Mouse (Mus musculus): Measurements from ENCODE around the gene Igsf9. TPM values are rescaled to one million over a fixed set of nuclear protein-coding genes. Genes with fewer than 3 reads are reported as not detected.

Gene Igsf9
- total and polyA plus RNA-seq, 2 experiments from 2014 or later: 13.5 to 33.0 TPM

DNA sequence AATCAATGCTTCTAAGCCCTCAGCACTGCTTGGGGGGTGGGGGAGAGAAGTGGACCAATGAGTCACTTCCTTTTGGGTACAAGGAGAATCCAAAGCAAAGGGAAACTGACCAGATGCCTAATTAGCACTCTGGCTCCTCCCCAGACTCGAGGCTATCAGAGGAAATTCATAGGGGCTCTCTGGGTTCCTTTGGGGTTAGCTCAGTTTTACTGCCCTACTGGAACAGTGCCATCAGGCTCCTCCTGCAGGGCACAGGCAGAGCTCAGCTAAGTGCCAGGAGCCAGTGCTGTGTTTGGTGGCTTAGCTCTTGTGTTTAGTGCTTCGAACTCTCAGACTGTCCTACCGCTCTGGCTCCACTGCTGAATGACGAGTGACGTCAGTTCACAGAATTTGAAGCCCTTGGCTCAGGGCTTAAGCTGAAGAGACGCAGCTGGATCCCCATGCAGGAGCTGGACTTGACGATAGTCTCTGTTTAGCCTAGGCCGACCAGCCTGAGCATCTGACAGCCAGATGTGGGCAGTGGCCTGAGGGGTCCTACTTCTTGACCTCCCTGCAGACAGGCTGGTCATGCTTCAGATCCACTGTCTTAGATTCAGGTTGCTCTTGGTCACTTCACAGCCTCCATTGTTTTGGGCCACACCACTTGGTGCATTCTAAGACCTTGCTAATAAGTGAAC, 49.1 kb downstream of the Igsf9 start:
- H3K9me3 ChIP-seq (ENCODE audit: low read length): no peaks in the 10 kb centered on the region
- DNase-seq (ENCODE audit: low spot score): no peak
- no peak for TF ChIP-seq CTCF (IDR thresholded peaks at IDR 0.05; ENCODE audit: low read depth)
- no peak for ATAC-seq
- no peak overlapping the region for H3K4me2 ChIP-seq (ENCODE audit: low read depth, low read length)
- no peaks in the 10 kb centered on the region for H3K36me3 ChIP-seq (ENCODE audit: insufficient read depth, low read length)
- no peak overlapping the region for H3K4me3 ChIP-seq (ENCODE audit: low read length)
- no peak overlapping the region for H3K9ac ChIP-seq (replicated peaks; ENCODE audit: low read length)
- H3K27me3 ChIP-seq (ENCODE audit: insufficient read depth, low read length): no peaks in the 10 kb centered on the region
- 0 out of 2 replicates have a peak, but pooled peaks cover 8% of the 10 kb centered on the region for H3K4me1 ChIP-seq (ENCODE audit: insufficient read depth, low read length)
- WGBS: 38% methylated on average over 8 of the region's 8 CpGs
- no peak overlapping the region for H3K27ac ChIP-seq

DNA sequence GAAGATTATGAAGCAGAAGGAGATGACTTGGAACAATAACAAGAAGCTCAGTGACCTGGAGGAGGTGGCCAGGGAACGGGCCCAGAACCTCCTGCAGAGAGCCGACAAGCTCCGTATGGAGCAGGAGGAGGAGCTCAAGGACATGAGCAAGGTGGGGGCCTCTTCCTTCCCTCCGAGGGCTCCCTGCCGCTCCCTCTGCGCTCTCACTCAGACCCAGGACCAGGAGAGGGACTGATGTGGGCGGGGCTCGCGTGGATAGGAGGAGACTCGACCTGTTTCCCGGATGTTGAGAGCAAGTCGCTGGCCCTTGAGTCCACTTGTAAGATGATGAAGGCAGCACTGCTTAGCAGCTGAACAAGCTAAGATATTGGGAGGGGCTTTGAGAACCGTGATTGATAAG, 51.0 kb downstream of the Igsf9 start:
- Histone ChIP-seq H3K36me3 (ENCODE audit: insufficient read depth, low read length) (no peaks in the 10 kb centered on the region), H3K27me3 (ENCODE audit: insufficient read depth, low read length) (no peaks in the 10 kb centered on the region), H3K4me3 (ENCODE audit: low read length) (peak overlapping the region; percentile 11), H3K9me3 (ENCODE audit: low read length) (no peaks in the 10 kb centered on the region), H3K4me1 (ENCODE audit: insufficient read depth, low read length) (0 out of 2 replicates have a peak, but pooled peaks cover 8% of the 10 kb centered on the region), H3K27ac (no peak overlapping the region), H3K4me2 (ENCODE audit: low read depth, low read length) (peak overlapping the region; percentile 54), H3K9ac (replicated peaks; ENCODE audit: low read length) (peak overlapping the region; percentile 35; the same call in 1 of the 2 replicates)
- DNase-seq (ENCODE audit: low spot score) (peak; percentile 54), ATAC-seq (peak; percentile 57)
- WGBS: 6% methylated on average over 13 of the region's 13 CpGs
- no peak for TF ChIP-seq CTCF (IDR thresholded peaks at IDR 0.05; ENCODE audit: low read depth)

DNA sequence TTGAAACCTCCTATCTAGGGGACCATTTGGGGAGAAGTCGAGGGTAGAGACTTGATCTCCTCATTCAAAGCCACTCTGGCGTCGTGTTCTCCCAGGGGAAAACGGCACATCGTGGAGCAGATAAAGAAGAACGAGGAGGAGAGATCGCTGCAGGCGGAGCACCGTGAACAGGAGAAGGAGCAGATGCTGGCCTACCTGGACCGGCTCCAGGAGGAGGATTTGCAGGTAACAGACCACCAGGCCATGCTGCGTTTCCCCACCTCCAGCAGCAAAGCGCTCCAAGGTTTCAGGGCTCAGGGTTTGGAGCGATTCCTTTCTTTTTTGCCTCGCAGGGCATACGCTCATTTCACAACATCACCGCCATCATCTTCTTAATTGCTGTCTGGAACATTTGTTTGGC, 53.5 kb downstream of the Igsf9 start:
- H3K9me3 ChIP-seq (ENCODE audit: low read length): no peaks in the 10 kb centered on the region
- no peak overlapping the region for H3K4me2 ChIP-seq (ENCODE audit: low read depth, low read length)
- ATAC-seq (no peak), DNase-seq (ENCODE audit: low spot score) (no peak)
- no peak overlapping the region for H3K27ac ChIP-seq
- no peak for TF ChIP-seq CTCF (IDR thresholded peaks at IDR 0.05; ENCODE audit: low read depth)
- no peak overlapping the region for H3K4me3 ChIP-seq (ENCODE audit: low read length)
- H3K36me3 ChIP-seq (ENCODE audit: insufficient read depth, low read length): no peaks in the 10 kb centered on the region
- no peaks in the 10 kb centered on the region for H3K27me3 ChIP-seq (ENCODE audit: insufficient read depth, low read length)
- WGBS: 67% methylated on average over 16 of the region's 16 CpGs
- peaks cover 8% of the 10 kb centered on the region; the same call in 1 of the 2 replicates for H3K4me1 ChIP-seq (ENCODE audit: insufficient read depth, low read length)
- H3K9ac ChIP-seq (replicated peaks; ENCODE audit: low read length): no peak overlapping the region

DNA sequence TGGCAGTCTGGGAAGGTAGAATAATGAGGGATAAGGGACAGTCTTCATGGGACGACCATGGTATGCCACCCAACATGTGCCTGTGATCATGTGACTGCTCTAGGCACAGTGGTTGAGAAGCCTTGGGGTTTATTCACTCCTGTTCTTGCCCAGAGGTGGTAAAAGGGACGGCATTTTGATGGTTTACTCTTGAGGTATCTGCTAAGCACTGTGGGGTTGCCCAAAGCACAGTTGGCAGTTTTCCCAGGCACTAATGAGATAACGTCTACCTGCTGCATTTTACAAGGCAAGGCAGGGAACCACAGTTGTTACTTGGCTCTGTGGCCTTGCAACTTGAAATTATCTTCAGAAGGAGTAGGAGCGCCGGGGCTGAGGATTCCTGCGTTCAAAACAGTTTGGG, 58.2 kb downstream of the Igsf9 start:
- Histone ChIP-seq H3K4me3 (ENCODE audit: low read length) (no peak overlapping the region), H3K9ac (replicated peaks; ENCODE audit: low read length) (no peak overlapping the region)
- WGBS: 47% methylated on average over 6 of the region's 6 CpGs

DNA sequence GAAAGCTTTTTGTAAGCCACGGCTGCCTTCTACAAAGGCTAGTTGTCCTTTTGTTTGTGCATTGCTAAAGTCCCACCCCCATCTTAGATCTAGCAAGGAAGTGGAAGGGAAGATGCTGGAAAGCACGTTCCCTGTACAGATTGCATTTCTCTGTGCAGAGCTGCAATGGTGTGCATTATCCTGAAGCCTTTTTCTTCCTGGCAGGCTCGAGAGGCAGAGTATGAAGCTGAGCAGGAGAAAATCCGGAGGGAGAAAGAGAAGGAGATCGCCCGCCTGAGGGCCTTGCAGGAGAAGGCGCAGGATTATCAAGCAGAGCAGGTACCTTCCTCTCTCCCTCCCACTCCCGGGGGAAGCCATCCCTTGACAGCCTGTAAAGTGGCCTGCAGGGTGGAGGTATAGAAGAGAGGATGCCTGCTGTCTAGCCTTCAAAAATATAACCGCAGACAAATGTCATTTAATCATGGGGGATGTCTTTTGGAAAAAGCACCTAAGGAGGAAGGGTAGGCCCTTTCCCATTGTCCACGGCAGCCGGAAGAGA, 58.8 kb downstream of the Igsf9 start:
- Histone ChIP-seq H3K9ac (replicated peaks; ENCODE audit: low read length) (no peak overlapping the region), H3K4me3 (ENCODE audit: low read length) (no peak overlapping the region), H3K27ac (peak overlapping the region; percentile 65), H3K4me2 (ENCODE audit: low read depth, low read length) (no peak overlapping the region), H3K36me3 (ENCODE audit: insufficient read depth, low read length) (no peaks in the 10 kb centered on the region), H3K4me1 (ENCODE audit: insufficient read depth, low read length) (no peaks in the 10 kb centered on the region; the same call in 1 of the 2 replicates), H3K27me3 (ENCODE audit: insufficient read depth, low read length) (no peaks in the 10 kb centered on the region), H3K9me3 (ENCODE audit: low read length) (no peaks in the 10 kb centered on the region)
- 43% methylated on average over 11 of the region's 11 CpGs for WGBS
- ATAC-seq (peak; percentile 45; the same call in 1 of the 2 replicates), DNase-seq (ENCODE audit: low spot score) (no peak)
- no peak for TF ChIP-seq CTCF (IDR thresholded peaks at IDR 0.05; ENCODE audit: low read depth)

More for the DNA sequence above, 58.2 kb downstream of the Igsf9 start:
- H3K36me3 ChIP-seq (ENCODE audit: insufficient read depth, low read length): no peaks in the 10 kb centered on the region
- no peaks in the 10 kb centered on the region for H3K27me3 ChIP-seq (ENCODE audit: insufficient read depth, low read length)
- no peaks in the 10 kb centered on the region; the same call in 1 of the 2 replicates for H3K4me1 ChIP-seq (ENCODE audit: insufficient read depth, low read length)
- H3K9me3 ChIP-seq (ENCODE audit: low read length): no peaks in the 10 kb centered on the region
- DNase-seq (ENCODE audit: low spot score) (peak; percentile 45), ATAC-seq (peak; percentile 16; the same call in 1 of the 2 replicates)
- peak overlapping the region; percentile 65; the same call in 1 of the 2 replicates for H3K27ac ChIP-seq
- TF ChIP-seq CTCF (IDR thresholded peaks at IDR 0.05; ENCODE audit: low read depth): no peak
- no peak overlapping the region for H3K4me2 ChIP-seq (ENCODE audit: low read depth, low read length)

DNA sequence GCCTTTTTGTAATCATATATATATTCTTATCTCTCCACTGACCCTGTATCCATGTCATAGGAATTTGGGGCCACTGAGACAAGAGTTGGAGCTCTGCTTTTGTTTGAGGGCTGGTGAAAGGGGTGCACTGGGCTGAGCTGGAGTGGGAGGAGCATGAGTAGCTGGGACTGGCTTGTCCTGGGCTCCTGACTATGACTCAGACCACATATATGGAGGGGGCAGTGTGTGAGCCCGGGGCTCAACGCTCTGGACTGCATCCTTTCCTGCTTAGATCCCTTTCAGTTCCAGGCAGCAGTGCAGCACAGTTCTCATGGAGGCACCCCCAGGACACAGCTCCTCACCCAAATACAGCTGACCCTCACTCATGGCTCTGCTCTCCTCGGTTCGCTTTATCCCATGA, 64.5 kb downstream of the Igsf9 start:
- no peaks in the 10 kb centered on the region for H3K9me3 ChIP-seq (ENCODE audit: low read length)
- WGBS: 97% methylated on average over 4 of the region's 4 CpGs
- TF ChIP-seq CTCF (IDR thresholded peaks at IDR 0.05; ENCODE audit: low read depth): no peak
- no peaks in the 10 kb centered on the region for H3K27me3 ChIP-seq (ENCODE audit: insufficient read depth, low read length)
- H3K4me2 ChIP-seq (ENCODE audit: low read depth, low read length): no peak overlapping the region
- no peak overlapping the region for H3K27ac ChIP-seq
- no peak overlapping the region for H3K9ac ChIP-seq (replicated peaks; ENCODE audit: low read length)
- DNase-seq (ENCODE audit: low spot score) (no peak), ATAC-seq (no peak)
- H3K36me3 ChIP-seq (ENCODE audit: insufficient read depth, low read length): no peaks in the 10 kb centered on the region
- H3K4me3 ChIP-seq (ENCODE audit: low read length): no peak overlapping the region
- peaks cover 9% of the 10 kb centered on the region; the same call in 1 of the 2 replicates for H3K4me1 ChIP-seq (ENCODE audit: insufficient read depth, low read length)

Other genes with a start within 250 kb of the Igsf9 start
- 0.10 TPM in 1 of 2 replicates, not detected in the other for gene Atp1a4, start 223.4 kb upstream of the Igsf9 start, total RNA-seq (2014; rRNA removed)
- 0.05 TPM in 1 of 2 replicates, not detected in the other for gene Atp1a4, start 223.4 kb upstream of the Igsf9 start, polyA plus RNA-seq (2015; fragmentation: Nextera tagmentation; extraction: Ambion mirVana)
- gene Igsf8, start 220.1 kb upstream of the Igsf9 start, total RNA-seq (2014; rRNA removed): 136 and 150 TPM in 2 replicates
- 90.2 and 90.8 TPM in 2 replicates for gene Igsf8, start 220.1 kb upstream of the Igsf9 start, polyA plus RNA-seq (2015; fragmentation: Nextera tagmentation; extraction: Ambion mirVana)
- gene Atp1a2, start 183.7 kb upstream of the Igsf9 start, total RNA-seq (2014; rRNA removed): 546 and 572 TPM in 2 replicates
- 119 and 123 TPM in 2 replicates for gene Atp1a2, start 183.7 kb upstream of the Igsf9 start, polyA plus RNA-seq (2015; fragmentation: Nextera tagmentation; extraction: Ambion mirVana)
- gene Kcnj9, start 152.5 kb upstream of the Igsf9 start, total RNA-seq (2014; rRNA removed): 8.0 and 9.8 TPM in 2 replicates
- 3.6 and 4.2 TPM in 2 replicates for gene Kcnj9, start 152.5 kb upstream of the Igsf9 start, polyA plus RNA-seq (2015; fragmentation: Nextera tagmentation; extraction: Ambion mirVana)
- 8.6 and 10.0 TPM in 2 replicates for gene Kcnj10, start 140.6 kb upstream of the Igsf9 start, total RNA-seq (2014; rRNA removed)
- 5.4 and 5.6 TPM in 2 replicates for gene Kcnj10, start 140.6 kb upstream of the Igsf9 start, polyA plus RNA-seq (2015; fragmentation: Nextera tagmentation; extraction: Ambion mirVana)
- gene Pigm, start 105.2 kb upstream of the Igsf9 start, total RNA-seq (2014; rRNA removed): 12.2 and 14.7 TPM in 2 replicates
- gene Pigm, start 105.2 kb upstream of the Igsf9 start, polyA plus RNA-seq (2015; fragmentation: Nextera tagmentation; extraction: Ambion mirVana): 2.7 and 3.0 TPM in 2 replicates
- not detected in 2 replicates for gene Slamf9, start 6.4 kb upstream of the Igsf9 start, total RNA-seq (2014; rRNA removed)
- 0.39 and 0.49 TPM in 2 replicates for gene Slamf9, start 6.4 kb upstream of the Igsf9 start, polyA plus RNA-seq (2015; fragmentation: Nextera tagmentation; extraction: Ambion mirVana)
- gene Tagln2, start 18.3 kb downstream of the Igsf9 start, total RNA-seq (2014; rRNA removed): 45.1 and 70.2 TPM in 2 replicates
- gene Tagln2, start 18.3 kb downstream of the Igsf9 start, polyA plus RNA-seq (2015; fragmentation: Nextera tagmentation; extraction: Ambion mirVana): 59.2 and 61.6 TPM in 2 replicates
- 1.0 and 1.2 TPM in 2 replicates for gene Cfap45, start 39.0 kb downstream of the Igsf9 start, total RNA-seq (2014; rRNA removed)
- 3.7 and 4.5 TPM in 2 replicates for gene Cfap45, start 39.0 kb downstream of the Igsf9 start, polyA plus RNA-seq (2015; fragmentation: Nextera tagmentation; extraction: Ambion mirVana)
- 1.9 and 2.9 TPM in 2 replicates for gene Vsig8, start 74.2 kb downstream of the Igsf9 start, total RNA-seq (2014; rRNA removed)
- gene Vsig8, start 74.2 kb downstream of the Igsf9 start, polyA plus RNA-seq (2015; fragmentation: Nextera tagmentation; extraction: Ambion mirVana): 1.9 and 2.0 TPM in 2 replicates
- 0.11 TPM in 1 of 2 replicates, not detected in the other for gene Slamf8, start 108.8 kb downstream of the Igsf9 start, total RNA-seq (2014; rRNA removed)
- gene Slamf8, start 108.8 kb downstream of the Igsf9 start, polyA plus RNA-seq (2015; fragmentation: Nextera tagmentation; extraction: Ambion mirVana): 0.14 TPM in 1 of 2 replicates, not detected in the other
- gene Fcrl6, start 120.8 kb downstream of the Igsf9 start, total RNA-seq (2014; rRNA removed): 0.18 TPM in 1 of 2 replicates, not detected in the other
- not detected in 2 replicates for gene Fcrl6, start 120.8 kb downstream of the Igsf9 start, polyA plus RNA-seq (2015; fragmentation: Nextera tagmentation; extraction: Ambion mirVana)
- 2.4 and 3.8 TPM in 2 replicates for gene Dusp23, start 151.2 kb downstream of the Igsf9 start, total RNA-seq (2014; rRNA removed)
- gene Dusp23, start 151.2 kb downstream of the Igsf9 start, polyA plus RNA-seq (2015; fragmentation: Nextera tagmentation; extraction: Ambion mirVana): 8.8 and 9.0 TPM in 2 replicates
- not detected in 2 replicates for gene Crp, start 216.3 kb downstream of the Igsf9 start, total RNA-seq (2014; rRNA removed)
- 0.10 and 0.14 TPM in 2 replicates for gene Crp, start 216.3 kb downstream of the Igsf9 start, polyA plus RNA-seq (2015; fragmentation: Nextera tagmentation; extraction: Ambion mirVana)

All from hindbrain, postnatal 0 days (tissue).